Mouse (Mus musculus): Measurements from ENCODE around the gene Btnl10. TPM values are rescaled to one million over a fixed set of nuclear protein-coding genes. Genes with fewer than 3 reads are reported as not detected.
A peak's percentile ranks its signal among the peaks of the same experiment; 100 is the strongest.

Btnl10 gene
- total and polyA plus RNA-seq, 3 experiments: not detected

- in situ Hi-C loops (cut with MboI; ENCODE audit: low pct_ligation_motif_present, low pct_unique_long_range_greater_than_20kb, low sequenced_read_pairs): no loop called here
- Histone ChIP-seq H3K36me3 (replicated peaks in 1 of 2; ENCODE audit: control insufficient read depth in 1 of 2, insufficient read depth in 1 of 2, low read length in 1 of 2) (peaks cover 16 to 26% of the 10 kb centered on the region in 2 experiments), H3K9ac (ENCODE audit: insufficient read depth, low read depth) (peak overlapping the region; percentile 55; the same call in 1 of the 2 replicates), H3K27ac (ENCODE audit: insufficient read depth, low read depth) (no peak overlapping the region), H3K79me2 (replicated peaks; ENCODE audit: control insufficient read depth, extremely low read depth, insufficient read depth, poor library complexity, severe bottlenecking) (peaks cover 4% of the 10 kb centered on the region; the same call in 1 of the 2 replicates), H3K4me3 (replicated peaks in 1 of 3; ENCODE audit: low read depth in 2 of 3, low read length in 2 of 3, poor library complexity in 1 of 3) (peak overlapping the region; percentile 62 to 82 (median 69)), H3K9me3 (replicated peaks; ENCODE audit: low read length) (no peaks in the 10 kb centered on the region), H3K27me3 (replicated peaks) (peaks cover 9% of the 10 kb centered on the region), H3K4me2 (ENCODE audit: insufficient read depth, low read depth, poor library complexity, severe bottlenecking) (peak overlapping the region; percentile 32; the same call in 1 of the 2 replicates), H3K4me1 (ENCODE audit: control insufficient read depth in 1 of 2, insufficient read depth in 2 of 2) (peaks cover 9 to 32% of the 10 kb centered on the region in 2 experiments)
- dilution Hi-C loops (cut with MboI; ENCODE audit: extremely low pct_ligation_motif_present, extremely low pct_unique_long_range_greater_than_20kb, low sequenced_read_pairs): no loop called here
- DNase-seq (ENCODE audit: extremely low read depth): no peak
- TF ChIP-seq CHD1 (IDR thresholded peaks at IDR 0.05; ENCODE audit: low read depth, low read length) (peak; percentile 28; the same call in 1 of the 2 replicates), SIN3A (IDR thresholded peaks at IDR 0.05; ENCODE audit: low read length) (peak; percentile 81; the same call in 1 of the 2 replicates), MXI1 (IDR thresholded peaks at IDR 0.05; ENCODE audit: low read depth, low read length) (peak; percentile 81; the same call in 1 of the 2 replicates), POLR2A (IDR thresholded peaks at IDR 0.05; ENCODE audit: low read depth, low read length) (no peak)
Measured at GRCm38 (mm10) chr11:58904410-58904718, 13.3 kb upstream of the Btnl10 start.

GRCm38 (mm10) chr11:58904838-58905237 is 12.9 kb upstream of the Btnl10 start:
- peaks cover 9 to 32% of the 10 kb centered on the region in 2 experiments for H3K4me1 ChIP-seq (ENCODE audit: control insufficient read depth in 1 of 2, insufficient read depth in 2 of 2)
- H3K4me2 ChIP-seq (ENCODE audit: insufficient read depth, low read depth, poor library complexity, severe bottlenecking): 0 out of 2 replicates have a peak overlapping the region, but pooled peaks have one; percentile 32
- dilution Hi-C loops (cut with MboI; ENCODE audit: extremely low pct_ligation_motif_present, extremely low pct_unique_long_range_greater_than_20kb, low sequenced_read_pairs): no loop called here
- H3K27ac ChIP-seq (ENCODE audit: insufficient read depth, low read depth): no peak overlapping the region
- H3K4me3 ChIP-seq (replicated peaks in 1 of 3; ENCODE audit: low read depth in 2 of 3, low read length in 2 of 3, poor library complexity in 1 of 3): peak overlapping the region in 1 of 3 experiments; percentile 82
- peaks cover 4% of the 10 kb centered on the region; the same call in 1 of the 2 replicates for H3K79me2 ChIP-seq (replicated peaks; ENCODE audit: control insufficient read depth, extremely low read depth, insufficient read depth, poor library complexity, severe bottlenecking)
- in situ Hi-C loops (cut with MboI; ENCODE audit: low pct_ligation_motif_present, low pct_unique_long_range_greater_than_20kb, low sequenced_read_pairs): no loop called here
- H3K36me3 ChIP-seq (replicated peaks in 1 of 2; ENCODE audit: control insufficient read depth in 1 of 2, insufficient read depth in 1 of 2, low read length in 1 of 2): peaks cover 16 to 24% of the 10 kb centered on the region in 2 experiments
- H3K9ac ChIP-seq (ENCODE audit: insufficient read depth, low read depth): no peak overlapping the region
- H3K27me3 ChIP-seq (replicated peaks): peaks cover 12% of the 10 kb centered on the region
- peak; percentile 81 for DNase-seq (ENCODE audit: extremely low read depth)
- TF ChIP-seq ELF1 (IDR thresholded peaks at IDR 0.05; ENCODE audit: low read depth, low read length) (no peak), TBP (conservative IDR thresholded peaks at IDR 0.05; ENCODE audit: low read depth, low read length) (0 out of 2 replicates have a peak, but pooled peaks have one; percentile 34), E2F4 (IDR thresholded peaks at IDR 0.05; ENCODE audit: insufficient replicate concordance, low read depth, low read length) (no peak), JUN (IDR thresholded peaks at IDR 0.05; ENCODE audit: insufficient read depth, low read depth, low read length) (no peak), MAFK (IDR thresholded peaks at IDR 0.05; ENCODE audit: insufficient replicate concordance, low read length) (no peak), SMC3 (IDR thresholded peaks at IDR 0.05; ENCODE audit: low read depth, low read length) (no peak), KAT2A (IDR thresholded peaks at IDR 0.05; ENCODE audit: insufficient replicate concordance, low read length) (no peak), EP300 (IDR thresholded peaks at IDR 0.05; ENCODE audit: low read length) (no peak), USF2 (conservative IDR thresholded peaks at IDR 0.05; ENCODE audit: low read depth, low read length) (no peak), ZNF384 (IDR thresholded peaks at IDR 0.05; ENCODE audit: low read depth, low read length) (peak; percentile 95)
- H3K9me3 ChIP-seq (replicated peaks; ENCODE audit: low read length): no peaks in the 10 kb centered on the region

DNA sequence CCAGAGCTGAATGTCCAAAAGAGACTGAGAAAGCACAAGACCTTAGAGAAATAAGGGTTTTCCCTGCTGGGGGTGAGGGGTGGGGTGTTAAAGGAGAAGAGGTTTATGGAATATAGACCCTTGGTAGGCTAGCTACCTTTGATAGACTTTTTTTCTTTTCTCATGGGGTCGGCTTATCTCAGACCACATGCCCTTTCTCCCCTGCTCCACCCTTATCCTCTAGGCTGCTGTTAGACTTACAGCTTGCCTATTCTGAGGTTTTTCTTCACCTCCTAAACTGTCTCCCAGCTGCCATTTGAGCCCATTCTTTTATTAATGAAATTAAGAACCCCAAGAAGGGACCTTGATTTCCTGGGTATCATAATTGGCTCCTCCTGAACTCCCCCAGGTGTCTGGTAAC is 3.9 kb upstream of the Btnl10 start:
- DNase-seq (ENCODE audit: extremely low read depth): no peak
- H3K36me3 ChIP-seq (replicated peaks in 1 of 2; ENCODE audit: control insufficient read depth in 1 of 2, insufficient read depth in 1 of 2, low read length in 1 of 2): no peaks in the 10 kb centered on the region
- dilution Hi-C loops (cut with MboI; ENCODE audit: extremely low pct_ligation_motif_present, extremely low pct_unique_long_range_greater_than_20kb, low sequenced_read_pairs): no loop called here
- H3K4me3 ChIP-seq (replicated peaks in 1 of 3; ENCODE audit: low read depth in 2 of 3, low read length in 2 of 3, poor library complexity in 1 of 3): no peak overlapping the region
- TF ChIP-seq IRF4 (IDR thresholded peaks at IDR 0.05; ENCODE audit: low read depth, low read length) (no peak), CHD1 (IDR thresholded peaks at IDR 0.05; ENCODE audit: low read depth, low read length) (no peak), TBP (conservative IDR thresholded peaks at IDR 0.05; ENCODE audit: low read depth, low read length) (no peak), HCFC1 (IDR thresholded peaks at IDR 0.05; ENCODE audit: low read depth, low read length) (no peak)
- peaks cover 6 to 12% of the 10 kb centered on the region in 2 experiments for H3K4me1 ChIP-seq (ENCODE audit: control insufficient read depth in 1 of 2, insufficient read depth in 2 of 2)
- peaks cover 77% of the 10 kb centered on the region for H3K27me3 ChIP-seq (replicated peaks)
- no peaks in the 10 kb centered on the region for H3K79me2 ChIP-seq (replicated peaks; ENCODE audit: control insufficient read depth, extremely low read depth, insufficient read depth, poor library complexity, severe bottlenecking)
- H3K4me2 ChIP-seq (ENCODE audit: insufficient read depth, low read depth, poor library complexity, severe bottlenecking): no peak overlapping the region
- no peaks in the 10 kb centered on the region for H3K9me3 ChIP-seq (replicated peaks; ENCODE audit: low read length)
- no peak overlapping the region for H3K27ac ChIP-seq (ENCODE audit: insufficient read depth, low read depth)
- in situ Hi-C loops (cut with MboI; ENCODE audit: low pct_ligation_motif_present, low pct_unique_long_range_greater_than_20kb, low sequenced_read_pairs): no loop called here
- H3K9ac ChIP-seq (ENCODE audit: insufficient read depth, low read depth): no peak overlapping the region
